Mouse (Mus musculus) liver, embryonic 14.5 days (tissue): ENCODE measurements at regions not wholly inside any gene's neighbourhood (a gene's known extent, or its start where the extent isn't known, plus 50 kb on each side); places are given as distances from the start of the nearest gene placed in this dataset.

Experiments used
- CTCF ChIP-seq: IDR thresholded peaks from 2 replicates; pipeline ENCODE4 v1.5.1; 2016; ENCODE audit warnings: antibody characterized with exemption, low read depth, control low read depth
- EP300 ChIP-seq: IDR thresholded peaks from 2 replicates; pipeline ENCODE4 v1.6.1; 2016; ENCODE audit warnings: antibody characterized with exemption, low read depth

DNA sequence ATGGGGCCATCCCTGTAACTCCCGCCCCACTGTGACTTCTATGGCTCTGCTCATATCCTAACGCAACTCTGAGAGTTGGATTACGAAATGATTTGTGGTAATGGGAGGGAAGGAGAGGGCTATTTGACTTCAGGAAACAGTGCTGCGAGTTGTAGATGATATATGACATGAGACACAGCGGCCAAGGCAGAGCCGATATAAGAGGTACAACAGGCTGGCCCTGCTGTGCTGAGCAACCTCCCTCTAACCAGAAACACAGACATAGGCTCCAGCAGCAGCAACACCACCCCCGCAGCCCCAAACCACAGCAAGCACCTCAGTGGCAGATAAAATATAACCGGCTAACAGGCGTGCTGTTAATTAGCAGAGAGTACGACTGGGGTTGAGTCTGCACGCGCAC lies 312.5 kb upstream of the Mgmt start:
- no peak for TF ChIP-seq CTCF
- no peak for TF ChIP-seq EP300
